Mouse (Mus musculus): ENCODE results near the gene Gm45623. TPM values are rescaled to one million over a fixed set of nuclear protein-coding genes. Genes with fewer than 3 reads are reported as not detected.

Gene Gm45623
- 4.1 and 8.5 TPM in 2 replicates for polyA plus RNA-seq (2012; rRNA removed)

DNA sequence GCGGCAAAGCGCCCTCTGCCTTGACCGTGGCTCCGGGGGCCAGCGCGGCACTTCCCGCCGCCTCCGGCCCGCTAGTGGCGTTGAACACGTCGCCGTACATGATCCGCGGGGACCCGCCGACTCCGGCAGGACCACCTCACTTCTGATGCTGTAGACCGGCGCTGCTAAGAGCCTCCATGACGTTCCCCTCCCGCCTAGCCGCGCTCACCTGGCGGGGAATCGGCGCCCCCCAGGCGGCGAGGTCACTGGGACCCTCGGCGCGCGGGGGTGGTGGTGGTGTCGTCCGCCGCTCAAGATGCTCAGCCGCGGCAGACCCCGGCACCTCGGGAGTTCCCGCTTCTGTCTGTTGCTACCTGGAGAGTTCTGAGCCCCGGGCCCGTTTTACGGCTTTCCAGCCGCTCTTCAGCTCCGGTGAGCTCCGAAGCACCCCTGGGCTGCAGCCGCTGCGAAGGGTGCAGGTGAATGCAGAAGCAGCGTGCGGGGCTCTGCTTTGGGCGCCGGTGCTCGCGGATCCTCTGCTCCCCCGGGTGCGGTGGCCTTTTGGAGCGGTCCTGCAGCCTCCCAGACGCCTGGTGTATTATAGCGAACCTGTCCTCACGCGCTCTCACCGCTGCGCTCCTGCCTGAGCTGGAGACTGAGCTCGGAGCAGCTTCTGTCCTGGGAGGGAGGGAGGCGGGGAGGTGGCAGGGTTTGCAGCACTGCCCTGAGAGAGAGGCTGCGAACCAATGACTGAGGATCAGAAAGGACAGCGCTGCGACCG lies at the start of gene Gm45623:
TSS of gene Gm45623 (minus strand) at position 636 of the 760 bp plus-strand sequence.
- peak within 1 kb of the TSS; percentile 38 for H3K4me3 ChIP-seq (ENCODE audit: insufficient read depth, low read length)
- H3K27ac ChIP-seq (ENCODE audit: insufficient read depth, low read length): no peak within 1 kb of the TSS
- no peaks in the 10 kb centered on the region for H3K4me1 ChIP-seq (ENCODE audit: control insufficient read depth, insufficient read depth, low read length)
- no peak for TF ChIP-seq CTCF (IDR thresholded peaks at IDR 0.05; ENCODE audit: extremely low read depth, insufficient read depth, low read length)
- TF ChIP-seq POLR2A (IDR thresholded peaks at IDR 0.05; ENCODE audit: extremely low read depth, insufficient read depth, low read length): no peak

DNA sequence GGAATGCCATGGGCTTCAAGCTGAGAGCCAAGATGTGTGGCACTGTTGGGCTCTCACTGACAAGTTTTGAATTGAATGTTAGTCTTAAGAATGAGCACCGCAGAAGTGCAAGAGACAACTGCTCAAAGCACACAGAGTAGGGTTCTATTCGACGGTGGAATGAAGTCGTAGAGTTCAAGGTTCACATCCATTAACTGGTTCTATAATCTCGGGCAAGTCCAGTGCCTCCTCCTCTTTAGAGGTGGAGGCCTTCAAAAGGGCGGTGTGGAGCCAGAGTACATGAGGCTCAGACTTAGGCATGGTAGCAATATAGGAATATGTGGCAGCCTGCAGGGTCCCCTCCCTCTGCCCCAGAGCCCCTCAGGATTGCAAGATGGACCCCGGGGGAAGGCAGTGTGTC lies 43.8 kb upstream of the Gm45623 start:
- Histone ChIP-seq H3K4me1 (ENCODE audit: control insufficient read depth, insufficient read depth, low read length) (no peaks in the 10 kb centered on the region), H3K4me3 (ENCODE audit: insufficient read depth, low read length) (no peak overlapping the region), H3K27ac (ENCODE audit: insufficient read depth, low read length) (no peak overlapping the region)
- no peak for TF ChIP-seq CTCF (IDR thresholded peaks at IDR 0.05; ENCODE audit: extremely low read depth, insufficient read depth, low read length)
- TF ChIP-seq POLR2A (IDR thresholded peaks at IDR 0.05; ENCODE audit: extremely low read depth, insufficient read depth, low read length): no peak

DNA sequence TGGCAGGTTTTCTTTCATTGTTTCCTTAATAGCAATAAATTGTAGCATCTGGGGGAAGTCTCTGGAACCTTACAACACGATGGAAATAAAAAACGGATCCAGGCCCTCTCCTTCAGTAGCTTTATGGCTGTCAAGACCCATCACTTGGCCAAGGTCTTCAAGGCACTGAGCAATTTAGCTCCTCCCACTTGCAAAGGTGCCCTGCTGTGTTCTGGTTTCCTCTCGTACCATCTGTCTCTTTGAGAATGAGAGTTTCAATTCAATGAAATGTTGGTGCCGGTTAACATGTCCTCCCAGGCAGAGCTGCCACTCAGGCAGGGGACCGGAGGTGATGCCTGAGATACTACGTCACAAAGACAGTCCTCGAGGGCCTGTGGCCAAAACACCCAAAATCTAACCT lies 41.9 kb upstream of the Gm45623 start:
- no peak overlapping the region for H3K4me3 ChIP-seq (ENCODE audit: insufficient read depth, low read length)

DNA sequence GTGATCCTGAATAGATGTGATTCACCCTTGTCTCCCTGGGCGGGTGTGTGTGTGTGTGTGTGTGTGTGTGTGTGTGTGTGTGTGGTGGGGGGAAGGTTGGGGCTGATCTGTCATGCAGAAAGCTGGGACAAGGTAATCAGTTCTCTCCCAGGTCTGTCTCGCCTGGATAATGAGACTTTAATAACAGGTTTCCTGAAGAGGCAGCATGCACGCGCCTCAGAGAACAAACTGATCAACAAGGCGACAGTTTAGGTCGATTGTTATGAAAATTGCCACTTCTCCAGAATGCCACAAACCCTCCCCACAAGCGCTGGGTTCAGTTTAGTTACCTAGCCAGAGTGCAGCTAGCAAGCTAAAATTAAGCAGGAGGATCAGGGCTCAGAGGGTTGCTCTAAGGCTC lies 40.8 kb upstream of the Gm45623 start:
- no peak overlapping the region for H3K4me3 ChIP-seq (ENCODE audit: insufficient read depth, low read length)
- H3K27ac ChIP-seq (ENCODE audit: insufficient read depth, low read length): no peak overlapping the region
- H3K4me1 ChIP-seq (ENCODE audit: control insufficient read depth, insufficient read depth, low read length): peaks cover 4% of the 10 kb centered on the region
- TF ChIP-seq POLR2A (IDR thresholded peaks at IDR 0.05; ENCODE audit: extremely low read depth, insufficient read depth, low read length) (no peak), CTCF (IDR thresholded peaks at IDR 0.05; ENCODE audit: extremely low read depth, insufficient read depth, low read length) (no peak)

More for the DNA sequence above, 41.9 kb upstream of the Gm45623 start:
- TF ChIP-seq CTCF (IDR thresholded peaks at IDR 0.05; ENCODE audit: extremely low read depth, insufficient read depth, low read length): no peak
- TF ChIP-seq POLR2A (IDR thresholded peaks at IDR 0.05; ENCODE audit: extremely low read depth, insufficient read depth, low read length): no peak
- H3K4me1 ChIP-seq (ENCODE audit: control insufficient read depth, insufficient read depth, low read length): no peaks in the 10 kb centered on the region
- no peak overlapping the region for H3K27ac ChIP-seq (ENCODE audit: insufficient read depth, low read length)

DNA sequence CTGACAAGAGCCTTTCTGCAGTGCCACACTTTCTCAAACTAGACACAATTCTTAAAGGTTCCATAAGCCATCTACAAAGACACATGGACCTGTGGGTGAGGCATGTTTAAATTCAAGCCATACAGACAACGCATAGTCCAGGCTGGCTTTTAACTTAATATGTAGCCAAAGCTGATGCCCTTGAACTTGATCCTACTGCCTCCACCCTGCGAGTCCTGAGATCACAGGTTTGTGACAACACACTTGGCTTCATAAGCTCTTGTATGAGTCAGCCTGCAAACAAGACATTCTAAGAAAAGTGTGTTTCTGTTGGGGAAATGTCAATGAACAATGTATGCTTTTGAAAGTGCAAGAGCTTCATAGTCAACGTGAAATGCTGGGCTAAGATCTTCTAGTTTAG lies 39.2 kb upstream of the Gm45623 start:
- TF ChIP-seq CTCF (IDR thresholded peaks at IDR 0.05; ENCODE audit: extremely low read depth, insufficient read depth, low read length) (no peak), POLR2A (IDR thresholded peaks at IDR 0.05; ENCODE audit: extremely low read depth, insufficient read depth, low read length) (no peak)
- no peak overlapping the region for H3K4me3 ChIP-seq (ENCODE audit: insufficient read depth, low read length)
- H3K4me1 ChIP-seq (ENCODE audit: control insufficient read depth, insufficient read depth, low read length): peaks cover 4% of the 10 kb centered on the region
- no peak overlapping the region for H3K27ac ChIP-seq (ENCODE audit: insufficient read depth, low read length)

DNA sequence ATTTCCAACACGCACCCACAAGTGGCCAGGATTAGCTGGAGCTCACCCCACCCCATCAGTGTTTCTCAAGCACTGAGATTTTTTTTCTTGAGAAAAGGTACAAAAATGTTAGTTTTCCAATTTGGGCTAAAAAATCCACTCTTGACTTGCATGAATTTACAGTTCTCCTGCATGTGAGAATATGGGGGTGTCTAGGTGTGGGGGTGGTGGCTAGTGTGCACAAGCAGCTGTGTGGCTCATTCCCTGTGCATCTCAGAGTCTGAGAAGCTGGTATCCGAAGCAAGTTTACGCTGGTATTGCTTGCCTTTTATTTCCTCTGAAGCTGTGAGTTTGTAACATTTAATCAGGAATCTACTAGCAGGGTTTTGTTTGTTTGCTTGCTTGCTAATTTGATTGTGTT lies 37.1 kb upstream of the Gm45623 start:
- Histone ChIP-seq H3K4me3 (ENCODE audit: insufficient read depth, low read length) (no peak overlapping the region), H3K27ac (ENCODE audit: insufficient read depth, low read length) (no peak overlapping the region), H3K4me1 (ENCODE audit: control insufficient read depth, insufficient read depth, low read length) (peaks cover 4% of the 10 kb centered on the region)
- no peak for TF ChIP-seq CTCF (IDR thresholded peaks at IDR 0.05; ENCODE audit: extremely low read depth, insufficient read depth, low read length)
- no peak for TF ChIP-seq POLR2A (IDR thresholded peaks at IDR 0.05; ENCODE audit: extremely low read depth, insufficient read depth, low read length)

DNA sequence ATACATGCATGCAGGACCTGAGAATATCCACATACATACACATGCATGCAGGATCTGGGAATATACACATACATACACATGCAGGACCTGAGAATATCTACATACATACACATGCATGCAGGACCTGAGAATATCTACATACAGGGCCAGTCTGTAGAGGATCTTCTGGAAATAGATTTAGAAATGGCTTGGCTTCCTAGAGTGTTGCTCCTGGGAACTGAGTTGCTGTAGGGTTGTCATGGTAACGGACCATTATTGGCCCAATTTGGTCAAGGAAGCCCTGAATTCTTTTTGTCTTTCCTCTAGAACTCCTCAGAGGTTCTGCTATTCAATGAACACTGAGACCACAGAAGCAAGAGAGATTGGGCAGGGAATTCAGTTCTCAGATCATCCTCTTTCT lies 29.0 kb upstream of the Gm45623 start:
- Histone ChIP-seq H3K4me3 (ENCODE audit: insufficient read depth, low read length) (peak overlapping the region; percentile 22; the same call in 1 of the 2 replicates), H3K27ac (ENCODE audit: insufficient read depth, low read length) (peak overlapping the region; percentile 82; the same call in 1 of the 2 replicates), H3K4me1 (ENCODE audit: control insufficient read depth, insufficient read depth, low read length) (peaks cover 26% of the 10 kb centered on the region)
- TF ChIP-seq CTCF (IDR thresholded peaks at IDR 0.05; ENCODE audit: extremely low read depth, insufficient read depth, low read length) (no peak), POLR2A (IDR thresholded peaks at IDR 0.05; ENCODE audit: extremely low read depth, insufficient read depth, low read length) (no peak)

DNA sequence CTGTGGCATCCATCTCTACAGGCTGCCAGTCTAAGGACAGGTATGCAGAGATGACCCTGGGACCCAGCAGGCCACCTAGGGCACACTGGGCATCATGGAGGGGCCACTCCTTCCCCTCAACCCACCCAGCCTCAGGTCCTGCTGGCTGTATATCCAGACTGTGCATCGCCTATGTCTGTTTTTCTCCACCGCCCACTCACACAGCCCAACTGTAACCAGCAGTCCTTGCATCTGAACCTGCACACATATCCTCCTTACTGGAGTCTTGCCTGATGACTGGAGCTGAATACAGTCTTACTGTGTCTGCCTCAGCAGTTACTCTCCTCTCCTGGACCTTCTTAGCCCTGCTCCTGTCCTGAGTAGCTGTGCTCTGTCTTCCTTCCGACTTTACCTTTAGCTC lies 28.1 kb upstream of the Gm45623 start:
- no peak for TF ChIP-seq CTCF (IDR thresholded peaks at IDR 0.05; ENCODE audit: extremely low read depth, insufficient read depth, low read length)
- no peak for TF ChIP-seq POLR2A (IDR thresholded peaks at IDR 0.05; ENCODE audit: extremely low read depth, insufficient read depth, low read length)
- Histone ChIP-seq H3K4me1 (ENCODE audit: control insufficient read depth, insufficient read depth, low read length) (peaks cover 26% of the 10 kb centered on the region), H3K27ac (ENCODE audit: insufficient read depth, low read length) (peak overlapping the region; percentile 18; the same call in 1 of the 2 replicates), H3K4me3 (ENCODE audit: insufficient read depth, low read length) (peak overlapping the region; percentile 22)

DNA sequence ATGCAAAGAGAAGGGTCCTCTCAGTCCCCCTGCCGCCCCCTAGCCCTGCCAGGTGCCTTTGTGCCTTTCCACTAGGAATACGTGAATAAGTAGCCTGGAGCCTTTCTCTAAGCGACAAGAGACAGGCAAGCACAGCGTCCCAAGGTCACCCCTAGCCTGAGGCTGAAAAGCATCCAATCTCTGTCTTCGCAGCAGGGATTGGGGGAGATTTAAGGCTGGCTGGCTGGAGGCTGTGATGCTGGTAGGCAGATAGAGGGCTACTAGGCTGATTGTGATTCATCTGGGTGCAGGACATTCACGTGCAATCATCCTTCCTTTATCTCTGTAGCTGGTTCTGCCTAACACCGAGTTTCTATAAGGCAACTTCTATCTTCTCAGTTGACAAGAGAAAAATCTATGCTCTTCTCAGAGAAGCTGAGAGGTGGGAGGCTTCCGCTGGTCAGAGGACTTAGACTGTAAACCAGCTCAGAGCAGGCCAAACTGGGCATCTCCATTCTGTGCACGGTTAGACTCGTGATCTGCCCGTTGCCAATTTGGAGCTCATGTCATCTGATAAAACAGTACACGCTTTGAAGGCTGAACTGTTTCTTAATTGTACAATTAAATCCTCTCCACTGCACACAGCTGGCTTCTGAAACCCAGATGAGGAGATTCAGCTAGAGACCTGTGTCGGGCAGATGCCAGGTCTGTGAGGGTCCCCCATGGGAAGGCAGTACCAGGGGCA lies 27.3 kb upstream of the Gm45623 start:
- peak overlapping the region; percentile 66; the same call in 1 of the 2 replicates for H3K27ac ChIP-seq (ENCODE audit: insufficient read depth, low read length)
- TF ChIP-seq POLR2A (IDR thresholded peaks at IDR 0.05; ENCODE audit: extremely low read depth, insufficient read depth, low read length) (no peak), CTCF (IDR thresholded peaks at IDR 0.05; ENCODE audit: extremely low read depth, insufficient read depth, low read length) (no peak)
- H3K4me1 ChIP-seq (ENCODE audit: control insufficient read depth, insufficient read depth, low read length): peaks cover 26% of the 10 kb centered on the region
- peak overlapping the region; percentile 5; the same call in 1 of the 2 replicates for H3K4me3 ChIP-seq (ENCODE audit: insufficient read depth, low read length)
